Mouse (Mus musculus): ENCODE measurements around the gene Ppp4c. TPM values are rescaled to one million over a fixed set of nuclear protein-coding genes. Genes with fewer than 3 reads are reported as not detected.

Ppp4c gene
- total RNA-seq (2015) (186 and 196 TPM in 2 replicates), total RNA-seq (2017) (139 and 154 TPM in 2 replicates)

GRCm38 (mm10) chr7:126791851-126792720 lies at the start of gene Ppp4c:
Gene Ppp4c, minus strand, starts transcription at chr7:126792496.
- peak; percentile 95 for ATAC-seq (ENCODE audit: poor library complexity, severe bottlenecking)

- no peak for ATAC-seq (ENCODE audit: poor library complexity, severe bottlenecking)
Measured at GRCm38 (mm10) chr7:126833294-126833693, 41.0 kb upstream of the Ppp4c start.

GRCm38 (mm10) chr7:126832036-126832598 lies 39.8 kb upstream of the Ppp4c start:
- peak; percentile 98 for ATAC-seq (ENCODE audit: poor library complexity, severe bottlenecking)

- ATAC-seq (ENCODE audit: poor library complexity, severe bottlenecking), result no peak
Measured at GRCm38 (mm10) chr7:126831539-126831938, 39.2 kb upstream of the Ppp4c start, which contains the start of gene 4930451I11Rik. Gene 4930451I11Rik, minus strand, starts transcription at chr7:126831639.

GRCm38 (mm10) chr7:126825952-126826351 lies 33.7 kb upstream of the Ppp4c start:
- ATAC-seq (ENCODE audit: poor library complexity, severe bottlenecking), result no peak

GRCm38 (mm10) chr7:126825403-126825802 lies 33.1 kb upstream of the Ppp4c start:
- no peak for ATAC-seq (ENCODE audit: poor library complexity, severe bottlenecking)

- no peak for ATAC-seq (ENCODE audit: poor library complexity, severe bottlenecking)
Measured at GRCm38 (mm10) chr7:126823940-126824339, 31.6 kb upstream of the Ppp4c start.

GRCm38 (mm10) chr7:126823202-126823711 lies 31.0 kb upstream of the Ppp4c start:
- no peak for ATAC-seq (ENCODE audit: poor library complexity, severe bottlenecking)

- ATAC-seq (ENCODE audit: poor library complexity, severe bottlenecking), result no peak
Measured at GRCm38 (mm10) chr7:126822741-126823140, 30.4 kb upstream of the Ppp4c start.

GRCm38 (mm10) chr7:126821835-126822511 lies 29.7 kb upstream of the Ppp4c start:
- peak; percentile 91 for ATAC-seq (ENCODE audit: poor library complexity, severe bottlenecking)

GRCm38 (mm10) chr7:126818818-126819217 lies 26.5 kb upstream of the Ppp4c start:
- no peak for ATAC-seq (ENCODE audit: poor library complexity, severe bottlenecking)

GRCm38 (mm10) chr7:126817595-126817994 lies 25.3 kb upstream of the Ppp4c start:
- ATAC-seq (ENCODE audit: poor library complexity, severe bottlenecking), result no peak

- ATAC-seq (ENCODE audit: poor library complexity, severe bottlenecking), result no peak
Measured at GRCm38 (mm10) chr7:126816494-126816893, 24.2 kb upstream of the Ppp4c start.

GRCm38 (mm10) chr7:126815726-126816222 lies 23.5 kb upstream of the Ppp4c start:
- ATAC-seq (ENCODE audit: poor library complexity, severe bottlenecking), result no peak

GRCm38 (mm10) chr7:126809723-126810369 lies 17.6 kb upstream of the Ppp4c start:
- no peak for ATAC-seq (ENCODE audit: poor library complexity, severe bottlenecking)

GRCm38 (mm10) chr7:126808703-126809455 lies 16.6 kb upstream of the Ppp4c start:
- ATAC-seq (ENCODE audit: poor library complexity, severe bottlenecking), result peak; percentile 93

GRCm38 (mm10) chr7:126807405-126807804 lies 15.1 kb upstream of the Ppp4c start:
- ATAC-seq (ENCODE audit: poor library complexity, severe bottlenecking), result no peak

- no peak for ATAC-seq (ENCODE audit: poor library complexity, severe bottlenecking)
Measured at GRCm38 (mm10) chr7:126806956-126807355, 14.7 kb upstream of the Ppp4c start.

GRCm38 (mm10) chr7:126803751-126804150 lies 11.5 kb upstream of the Ppp4c start:
- ATAC-seq (ENCODE audit: poor library complexity, severe bottlenecking), result no peak

- ATAC-seq (ENCODE audit: poor library complexity, severe bottlenecking), result no peak
Measured at GRCm38 (mm10) chr7:126803181-126803580, 10.9 kb upstream of the Ppp4c start.
